ENCODE assay signal across 8 mouse cellular contexts in the genomic region with DNA sequence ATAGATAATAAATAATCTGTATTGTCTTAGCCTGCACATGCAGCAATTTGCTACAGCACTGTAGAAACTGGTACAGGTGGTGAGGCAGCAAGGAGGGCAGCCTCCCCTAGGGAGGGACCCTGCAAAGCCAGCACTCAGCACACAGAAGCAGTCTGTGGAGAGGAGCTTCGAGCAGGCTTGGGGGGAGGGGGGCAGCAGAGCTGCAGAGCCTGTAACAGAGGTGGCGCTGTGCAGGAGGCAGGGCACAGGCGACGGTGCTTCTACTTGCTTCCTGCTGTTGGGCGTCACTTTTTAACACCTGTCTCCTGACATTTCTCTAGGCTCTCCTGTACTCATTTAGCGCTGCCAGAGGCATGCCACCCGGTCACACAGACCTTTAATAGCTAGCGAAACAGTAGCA.
DNase-seq lines count a peak whose midpoint lies in the region; ATAC-seq and TF ChIP-seq lines count a peak whose summit lies in the region.

No protein-coding gene starts in this region.

- no peaks in the 10 kb centered on the region for H3K36me3 ChIP-seq in heart, embryonic 15.5 days
- H3K36me3 ChIP-seq in forebrain, embryonic 14.5 days (ENCODE audit: control insufficient read depth, insufficient read depth, low read length): no peaks in the 10 kb centered on the region
- H3K36me3 ChIP-seq in liver, adult 2 months (ENCODE audit: control insufficient read depth, insufficient read depth, low read length): no peaks in the 10 kb centered on the region

- H3K27me3 ChIP-seq in heart, embryonic 15.5 days: no peaks in the 10 kb centered on the region
- 0 out of 2 replicates have a peak, but pooled peaks cover 5% of the 10 kb centered on the region for H3K27me3 ChIP-seq in forebrain, embryonic 14.5 days (replicated peaks; ENCODE audit: control insufficient read depth, insufficient read depth, low read length)
- H3K27me3 ChIP-seq in liver, adult 2 months (ENCODE audit: control insufficient read depth, insufficient read depth, low read length): no peaks in the 10 kb centered on the region

- H3K79me2 ChIP-seq in liver, adult 2 months (ENCODE audit: control insufficient read depth, insufficient read depth, low read length): no peaks in the 10 kb centered on the region

- H3K27ac ChIP-seq in heart, embryonic 15.5 days: no peak overlapping the region
- H3K27ac ChIP-seq in forebrain, embryonic 14.5 days (ENCODE audit: low read depth, low read length): no peak overlapping the region
- H3K27ac ChIP-seq in liver, adult 2 months (replicated peaks; ENCODE audit: insufficient read depth, low read depth, low read length): no peak overlapping the region

- peaks cover 23% of the 10 kb centered on the region for H3K4me1 ChIP-seq in heart, embryonic 15.5 days (replicated peaks)
- peaks cover 5% of the 10 kb centered on the region for H3K4me1 ChIP-seq in forebrain, embryonic 14.5 days (ENCODE audit: control insufficient read depth, insufficient read depth, low read length)
- 0 out of 2 replicates have a peak, but pooled peaks cover 2% of the 10 kb centered on the region for H3K4me1 ChIP-seq in liver, adult 2 months (ENCODE audit: control insufficient read depth, insufficient read depth, low read length)

- H3K9me3 ChIP-seq in heart, embryonic 15.5 days (replicated peaks): no peaks in the 10 kb centered on the region
- H3K9me3 ChIP-seq in forebrain, embryonic 14.5 days (replicated peaks; ENCODE audit: control insufficient read depth, low read length): no peaks in the 10 kb centered on the region

- H3K4me3 ChIP-seq in heart, embryonic 15.5 days: peak overlapping the region; percentile 27
- H3K4me3 ChIP-seq in forebrain, embryonic 14.5 days (ENCODE audit: low read depth, low read length): peak overlapping the region; percentile 22
- no peak overlapping the region for H3K4me3 ChIP-seq in liver, adult 2 months (ENCODE audit: insufficient read depth, low read depth, low read length)

- TF ChIP-seq POLR2A in liver, adult 2 months (IDR thresholded peaks at IDR 0.05; ENCODE audit: extremely low read depth, insufficient read depth, low read length): no peak

- peak; percentile 19; the same call in 1 of the 2 replicates for TF ChIP-seq CTCF in liver, adult 2 months (IDR thresholded peaks at IDR 0.05; ENCODE audit: low read depth, low read length)

- intact Hi-C loops in gastrocnemius, postnatal 36 days (cut with DNase I): loop anchor here (10.0 kb wide), 1 partner anchor 785 kb away; no protein-coding TSS in a partner anchor

- H3K9ac ChIP-seq in heart, embryonic 15.5 days: no peak overlapping the region
- H3K9ac ChIP-seq in forebrain, embryonic 14.5 days (ENCODE audit: low read length): peak overlapping the region; percentile 37
- H3K9ac ChIP-seq in liver, adult 2 months (ENCODE audit: low read depth, low read length): no peak overlapping the region

- peak overlapping the region; percentile 55 for H3K4me2 ChIP-seq in heart, embryonic 15.5 days
- peak overlapping the region; percentile 52 for H3K4me2 ChIP-seq in forebrain, embryonic 14.5 days (ENCODE audit: low read length)

- DNase-seq in heart, adult 9 months (ENCODE audit: low spot score in 2 of 2): no peak
- peak; percentile 21 for DNase-seq in Muller cell, postnatal 12 days (ENCODE audit: inconsistent ontology term)
- peak; percentile 65 for DNase-seq in forebrain, embryonic 14.5 days (ENCODE audit: low spot score)
- DNase-seq in liver, adult 2 months (ENCODE audit: extremely low read depth, low read depth, low spot score): no peak
- no peak for DNase-seq in layer of hippocampus, adult 9-10 months (ENCODE audit: low spot score)
- DNase-seq in gastrocnemius, postnatal 36 days: no peak

- no peak for ATAC-seq in heart, embryonic 15.5 days (replicated peaks; ENCODE audit: insufficient number of reproducible peaks, insufficient read depth, low FRiP score, low read depth)
- ATAC-seq in forebrain, embryonic 14.5 days: peak; percentile 79
- ATAC-seq in neutrophil, adult 5-6 weeks (ENCODE audit: extremely low read depth, insufficient number of reproducible peaks, low FRiP score, poor library complexity, severe bottlenecking): peak; percentile 43; the same call in 1 of the 2 replicates

- 5% methylated on average over 8 of the region's 8 CpGs for WGBS in heart, embryonic 15.5 days
- 0% methylated on average over 7 of the region's 8 CpGs for WGBS in forebrain, embryonic 14.5 days
- 19% methylated on average over 8 of the region's 8 CpGs for WGBS in liver, adult 2 months

Comparison
In these comparisons a context has a peak if more than half of its experiments do, and no peak if none do; other contexts are left out.
1. DNase-seq: peak in Muller cell, postnatal 12 days (single experiment) and forebrain, embryonic 14.5 days (single experiment); none in heart, adult 9 months (0 of 2), liver, adult 2 months (single experiment), layer of hippocampus, adult 9-10 months (single experiment) and gastrocnemius, postnatal 36 days (0 of 2).